Mouse (Mus musculus): Measurements from ENCODE around the gene Tom1l2. TPM values are rescaled to one million over a fixed set of nuclear protein-coding genes. Genes with fewer than 3 reads are reported as not detected.

Gene Tom1l2
- polyA plus RNA-seq, 1 experiment from 2014 or later: 19.7 TPM

GRCm38 (mm10) chr11:60222469-60223236 lies 130.1 kb downstream of the Tom1l2 start, which contains the start of gene Srebf1:
Gene Srebf1, minus strand, starts transcription at chr11:60222581.
- peak; percentile 76 for ATAC-seq

GRCm38 (mm10) chr11:60222085-60222468 lies 130.6 kb downstream of the Tom1l2 start:
- WGBS: 53% methylated on average over 3 of the region's 3 CpGs
- TF ChIP-seq CTCF (IDR thresholded peaks at IDR 0.05) (no peak), EP300 (IDR thresholded peaks at IDR 0.05) (no peak)
- H3K9ac ChIP-seq (replicated peaks; ENCODE audit: low read depth): no peak overlapping the region
- H3K4me3 ChIP-seq (ENCODE audit: low read depth, low read length): peak overlapping the region; percentile 28; the same call in 1 of the 2 replicates
- H3K36me3 ChIP-seq (ENCODE audit: insufficient read depth, low read length): no peaks in the 10 kb centered on the region
- H3K4me1 ChIP-seq (ENCODE audit: insufficient read depth, low read depth, low read length): peaks cover 23% of the 10 kb centered on the region; the same call in 1 of the 2 replicates
- DNase-seq (ENCODE audit: low spot score) (no peak), ATAC-seq (no peak)
- H3K4me2 ChIP-seq (replicated peaks; ENCODE audit: low read depth, low read length): peak overlapping the region; percentile 65; the same call in 1 of the 2 replicates
- no peaks in the 10 kb centered on the region for H3K9me3 ChIP-seq (ENCODE audit: low read length)
- H3K27ac ChIP-seq (ENCODE audit: low read length): no peak overlapping the region
- no peaks in the 10 kb centered on the region for H3K27me3 ChIP-seq (replicated peaks; ENCODE audit: insufficient read depth, low read length)

More at GRCm38 (mm10) chr11:60222469-60223236, 130.1 kb downstream of the Tom1l2 start, which contains the start of gene Srebf1:
- no peaks in the 10 kb centered on the region for H3K36me3 ChIP-seq (ENCODE audit: insufficient read depth, low read length)
- no peaks in the 10 kb centered on the region for H3K9me3 ChIP-seq (ENCODE audit: low read length)
- peak within 1 kb of the TSS; percentile 65 for H3K4me2 ChIP-seq (replicated peaks; ENCODE audit: low read depth, low read length)
- peaks cover 18% of the 10 kb centered on the region; the same call in 1 of the 2 replicates for H3K4me1 ChIP-seq (ENCODE audit: insufficient read depth, low read depth, low read length)
- WGBS: 3% methylated on average over 45 of the region's 46 CpGs
- H3K4me3 ChIP-seq (ENCODE audit: low read depth, low read length): peak within 1 kb of the TSS; percentile 28
- H3K27ac ChIP-seq (ENCODE audit: low read length): peak within 1 kb of the TSS; percentile 60
- DNase-seq (ENCODE audit: low spot score): peak; percentile 86
- TF ChIP-seq EP300 (IDR thresholded peaks at IDR 0.05) (no peak), CTCF (IDR thresholded peaks at IDR 0.05) (peak; percentile 68)
- H3K9ac ChIP-seq (replicated peaks; ENCODE audit: low read depth): no peak within 1 kb of the TSS
- H3K27me3 ChIP-seq (replicated peaks; ENCODE audit: insufficient read depth, low read length): no peaks in the 10 kb centered on the region

GRCm38 (mm10) chr11:60221425-60221824 lies 131.3 kb downstream of the Tom1l2 start:
- TF ChIP-seq EP300 (IDR thresholded peaks at IDR 0.05): no peak
- no peak for TF ChIP-seq CTCF (IDR thresholded peaks at IDR 0.05)
- Histone ChIP-seq H3K36me3 (ENCODE audit: insufficient read depth, low read length) (no peaks in the 10 kb centered on the region), H3K27ac (ENCODE audit: low read length) (no peak overlapping the region), H3K4me2 (replicated peaks; ENCODE audit: low read depth, low read length) (no peak overlapping the region), H3K9me3 (ENCODE audit: low read length) (no peaks in the 10 kb centered on the region), H3K27me3 (replicated peaks; ENCODE audit: insufficient read depth, low read length) (no peaks in the 10 kb centered on the region), H3K4me1 (ENCODE audit: insufficient read depth, low read depth, low read length) (peaks cover 25% of the 10 kb centered on the region; the same call in 1 of the 2 replicates), H3K9ac (replicated peaks; ENCODE audit: low read depth) (no peak overlapping the region), H3K4me3 (ENCODE audit: low read depth, low read length) (no peak overlapping the region)
- ATAC-seq (no peak), DNase-seq (ENCODE audit: low spot score) (no peak)
- 89% methylated on average over 6 of the region's 6 CpGs for WGBS

DNA sequence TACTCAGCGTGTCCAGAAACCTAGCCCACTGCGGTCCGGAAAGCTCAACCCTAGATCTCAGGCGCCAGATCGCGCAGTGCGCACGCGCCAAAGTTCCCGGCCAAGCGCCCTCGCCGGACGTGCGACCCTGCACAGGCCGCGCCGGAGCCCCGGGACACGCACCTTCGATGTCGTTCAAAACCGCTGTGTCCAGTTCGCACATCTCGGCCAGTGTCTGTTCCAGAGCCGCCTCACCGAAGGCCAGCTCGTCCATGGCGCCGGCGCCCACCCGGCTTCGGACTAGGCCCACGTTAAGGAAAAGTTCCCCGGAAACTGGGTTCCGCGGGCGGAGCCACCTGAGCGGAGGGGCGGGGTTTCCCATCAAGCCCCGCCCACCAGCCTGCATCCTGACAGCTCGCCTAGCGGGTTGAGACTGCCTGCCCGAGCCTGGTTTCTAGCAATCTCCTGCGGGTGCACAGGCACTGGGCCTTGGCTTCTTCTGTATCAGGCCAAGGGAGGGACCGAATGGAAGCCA lies 132.4 kb downstream of the Tom1l2 start:
- H3K9me3 ChIP-seq (ENCODE audit: low read length): no peaks in the 10 kb centered on the region
- peak; percentile 92 for DNase-seq (ENCODE audit: low spot score)
- peak overlapping the region; percentile 76 for H3K9ac ChIP-seq (replicated peaks; ENCODE audit: low read depth)
- H3K27ac ChIP-seq (ENCODE audit: low read length): peak overlapping the region; percentile 91
- WGBS: under 1% methylated on average over 46 of the region's 46 CpGs
- H3K4me3 ChIP-seq (ENCODE audit: low read depth, low read length): peak overlapping the region; percentile 65
- peak; percentile 79 for ATAC-seq
- H3K4me2 ChIP-seq (replicated peaks; ENCODE audit: low read depth, low read length): peak overlapping the region; percentile 71
- TF ChIP-seq EP300 (IDR thresholded peaks at IDR 0.05) (no peak), CTCF (IDR thresholded peaks at IDR 0.05) (no peak)
- no peaks in the 10 kb centered on the region for H3K36me3 ChIP-seq (ENCODE audit: insufficient read depth, low read length)
- peaks cover 25% of the 10 kb centered on the region; the same call in 1 of the 2 replicates for H3K4me1 ChIP-seq (ENCODE audit: insufficient read depth, low read depth, low read length)
- H3K27me3 ChIP-seq (replicated peaks; ENCODE audit: insufficient read depth, low read length): no peaks in the 10 kb centered on the region

GRCm38 (mm10) chr11:60219609-60220008 lies 133.1 kb downstream of the Tom1l2 start:
- ATAC-seq: peak; percentile 58
- no peaks in the 10 kb centered on the region for H3K36me3 ChIP-seq (ENCODE audit: insufficient read depth, low read length)
- peak overlapping the region; percentile 76 for H3K9ac ChIP-seq (replicated peaks; ENCODE audit: low read depth)
- H3K9me3 ChIP-seq (ENCODE audit: low read length): no peaks in the 10 kb centered on the region
- peak; percentile 91 for DNase-seq (ENCODE audit: low spot score)
- TF ChIP-seq CTCF (IDR thresholded peaks at IDR 0.05) (no peak), EP300 (IDR thresholded peaks at IDR 0.05) (peak; percentile 70)
- H3K27me3 ChIP-seq (replicated peaks; ENCODE audit: insufficient read depth, low read length): no peaks in the 10 kb centered on the region
- H3K27ac ChIP-seq (ENCODE audit: low read length): peak overlapping the region; percentile 91
- 11% methylated on average over 8 of the region's 8 CpGs for WGBS
- peak overlapping the region; percentile 71 for H3K4me2 ChIP-seq (replicated peaks; ENCODE audit: low read depth, low read length)
- H3K4me1 ChIP-seq (ENCODE audit: insufficient read depth, low read depth, low read length): peaks cover 25% of the 10 kb centered on the region; the same call in 1 of the 2 replicates
- peak overlapping the region; percentile 65 for H3K4me3 ChIP-seq (ENCODE audit: low read depth, low read length)

DNA sequence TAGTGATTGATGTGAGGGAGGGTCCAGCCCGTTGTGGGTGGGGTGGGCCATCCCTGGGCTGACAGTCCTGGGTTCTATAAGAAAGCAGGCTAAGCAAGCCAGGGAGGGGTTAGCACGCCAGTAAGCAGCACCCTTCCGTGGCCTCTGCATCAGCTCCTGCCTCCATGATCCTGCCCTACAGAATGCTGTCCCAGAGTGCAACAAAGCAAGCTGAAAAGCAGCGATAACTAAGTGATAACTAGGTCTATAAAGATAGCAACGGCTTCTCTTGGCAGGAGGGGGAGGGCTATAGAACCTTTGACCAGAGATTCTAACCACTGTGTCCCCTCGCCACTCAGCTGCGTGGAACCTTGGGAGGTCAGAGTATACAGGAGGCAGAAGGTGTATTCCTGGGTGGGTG lies 135.2 kb downstream of the Tom1l2 start:
- no peak overlapping the region for H3K4me2 ChIP-seq (replicated peaks; ENCODE audit: low read depth, low read length)
- H3K9me3 ChIP-seq (ENCODE audit: low read length): no peaks in the 10 kb centered on the region
- ATAC-seq (no peak), DNase-seq (ENCODE audit: low spot score) (no peak)
- 83% methylated on average over 7 of the region's 7 CpGs for WGBS
- H3K4me3 ChIP-seq (ENCODE audit: low read depth, low read length): no peak overlapping the region
- no peak for TF ChIP-seq EP300 (IDR thresholded peaks at IDR 0.05)
- no peak for TF ChIP-seq CTCF (IDR thresholded peaks at IDR 0.05)
- H3K9ac ChIP-seq (replicated peaks; ENCODE audit: low read depth): no peak overlapping the region
- H3K27ac ChIP-seq (ENCODE audit: low read length): no peak overlapping the region
- no peaks in the 10 kb centered on the region for H3K36me3 ChIP-seq (ENCODE audit: insufficient read depth, low read length)
- H3K27me3 ChIP-seq (replicated peaks; ENCODE audit: insufficient read depth, low read length): no peaks in the 10 kb centered on the region
- peaks cover 23% of the 10 kb centered on the region; the same call in 1 of the 2 replicates for H3K4me1 ChIP-seq (ENCODE audit: insufficient read depth, low read depth, low read length)
